Mouse (Mus musculus): ENCODE measurements around the gene Dnmt3l. TPM values are rescaled to one million over a fixed set of nuclear protein-coding genes. Genes with fewer than 3 reads are reported as not detected.
"Not testable (repeated sequence)": the region's sequence is repeated elsewhere in the genome, so short reads cannot be mapped to it uniquely, and the experiment has no call there.

Gene Dnmt3l
- polyA plus RNA-seq, 1 experiment, result 1.1 TPM

GRCm38 (mm10) chr10:78007203-78007602, 34.5 kb upstream of the Dnmt3l start:
- no peaks in the 10 kb centered on the region for H3K36me3 ChIP-seq (ENCODE audit: control insufficient read depth, insufficient read depth, low read length)
- H3K4me3 ChIP-seq (ENCODE audit: low read depth, low read length), result no peak overlapping the region
- TF ChIP-seq POLR2A (IDR thresholded peaks at IDR 0.05; ENCODE audit: low read depth, low read length) (no peak), CTCF (IDR thresholded peaks at IDR 0.05; ENCODE audit: extremely low read depth, insufficient read length, insufficient replicate concordance, low read depth, low read length) (no peak)
- H3K27ac ChIP-seq (ENCODE audit: insufficient read depth, low read depth, low read length), result no peak overlapping the region
- no peaks in the 10 kb centered on the region for H3K27me3 ChIP-seq (ENCODE audit: control insufficient read depth, insufficient read depth, low read length)
- H3K4me1 ChIP-seq (ENCODE audit: control insufficient read depth, insufficient read depth, insufficient read length, low read length), result peaks cover 20% of the 10 kb centered on the region
- 44% methylated on average over 7 of the region's 7 CpGs for WGBS

DNA sequence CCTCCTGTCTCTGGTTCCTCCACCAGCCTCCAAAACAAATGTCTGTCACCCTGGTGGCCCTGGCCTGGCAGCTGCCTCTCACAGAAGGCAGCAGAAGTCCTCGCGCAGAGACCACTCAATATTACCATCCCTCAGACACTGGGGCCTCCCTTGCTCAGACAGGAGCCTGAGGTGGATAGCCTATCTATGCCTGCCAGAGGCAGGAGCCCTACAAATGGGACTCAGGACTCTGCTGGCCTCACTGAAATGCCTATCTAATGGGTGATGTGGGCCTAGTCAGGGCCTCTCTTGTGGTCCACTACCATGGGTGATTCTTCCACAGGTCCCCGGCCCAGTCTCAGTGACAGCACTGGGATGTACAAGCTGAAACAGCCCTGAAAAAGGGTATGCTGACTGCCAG, 33.6 kb upstream of the Dnmt3l start:
- Histone ChIP-seq H3K27ac (ENCODE audit: insufficient read depth, low read depth, low read length) (no peak overlapping the region), H3K4me1 (ENCODE audit: control insufficient read depth, insufficient read depth, insufficient read length, low read length) (peaks cover 20% of the 10 kb centered on the region), H3K27me3 (ENCODE audit: control insufficient read depth, insufficient read depth, low read length) (no peaks in the 10 kb centered on the region), H3K36me3 (ENCODE audit: control insufficient read depth, insufficient read depth, low read length) (no peaks in the 10 kb centered on the region), H3K4me3 (ENCODE audit: low read depth, low read length) (no peak overlapping the region)
- WGBS, result 83% methylated on average over 3 of the region's 3 CpGs
- TF ChIP-seq CTCF (IDR thresholded peaks at IDR 0.05; ENCODE audit: extremely low read depth, insufficient read length, insufficient replicate concordance, low read depth, low read length) (no peak), POLR2A (IDR thresholded peaks at IDR 0.05; ENCODE audit: low read depth, low read length) (no peak)

GRCm38 (mm10) chr10:78009184-78009944, 32.4 kb upstream of the Dnmt3l start:
- Histone ChIP-seq H3K27me3 (ENCODE audit: control insufficient read depth, insufficient read depth, low read length) (no peaks in the 10 kb centered on the region), H3K4me3 (ENCODE audit: low read depth, low read length) (peak overlapping the region; percentile 88), H3K4me1 (ENCODE audit: control insufficient read depth, insufficient read depth, insufficient read length, low read length) (peaks cover 18% of the 10 kb centered on the region), H3K27ac (ENCODE audit: insufficient read depth, low read depth, low read length) (peak overlapping the region; percentile 99), H3K36me3 (ENCODE audit: control insufficient read depth, insufficient read depth, low read length) (no peaks in the 10 kb centered on the region)
- peak; percentile 28; the same call in 1 of the 2 replicates for TF ChIP-seq CTCF (IDR thresholded peaks at IDR 0.05; ENCODE audit: extremely low read depth, insufficient read length, insufficient replicate concordance, low read depth, low read length)
- peak; percentile 63; the same call in 1 of the 2 replicates for TF ChIP-seq POLR2A (IDR thresholded peaks at IDR 0.05; ENCODE audit: low read depth, low read length)
- under 1% methylated on average over 59 of the region's 59 CpGs for WGBS

DNA sequence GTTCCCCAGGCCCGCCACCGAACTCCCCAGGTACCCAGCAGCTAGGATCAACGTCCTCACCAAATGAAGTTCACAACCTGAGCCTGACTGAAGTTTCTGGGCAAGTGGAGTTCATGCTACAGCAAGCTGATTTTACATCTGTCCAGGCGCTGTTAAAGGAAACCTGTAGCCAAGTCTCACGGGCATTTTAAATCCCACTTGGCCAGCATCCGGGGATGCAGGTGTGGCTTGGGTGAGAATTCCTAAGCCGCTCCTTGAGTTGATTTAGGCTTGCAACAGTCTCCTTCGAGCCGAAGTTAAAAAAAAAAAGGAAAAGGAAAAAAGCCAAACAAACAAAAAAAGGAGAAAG, 31.8 kb upstream of the Dnmt3l start, which contains the start of gene Pfkl:
Gene Pfkl (minus strand): TSS at position 139 of the 349 bp plus-strand sequence.
- Histone ChIP-seq H3K36me3 (ENCODE audit: control insufficient read depth, insufficient read depth, low read length) (no peaks in the 10 kb centered on the region), H3K27me3 (ENCODE audit: control insufficient read depth, insufficient read depth, low read length) (no peaks in the 10 kb centered on the region), H3K27ac (ENCODE audit: insufficient read depth, low read depth, low read length) (peak within 1 kb of the TSS; percentile 99), H3K4me3 (ENCODE audit: low read depth, low read length) (peak within 1 kb of the TSS; percentile 88), H3K4me1 (ENCODE audit: control insufficient read depth, insufficient read depth, insufficient read length, low read length) (peaks cover 14% of the 10 kb centered on the region)
- TF ChIP-seq POLR2A (IDR thresholded peaks at IDR 0.05; ENCODE audit: low read depth, low read length) (no peak), CTCF (IDR thresholded peaks at IDR 0.05; ENCODE audit: extremely low read depth, insufficient read length, insufficient replicate concordance, low read depth, low read length) (no peak)
- 0% methylated on average over 9 of the region's 9 CpGs for WGBS

- WGBS, result 7% methylated on average over 10 of the region's 10 CpGs
- H3K27ac ChIP-seq (ENCODE audit: insufficient read depth, low read depth, low read length), result no peak overlapping the region
Observed at GRCm38 (mm10) chr10:78010335-78010734, 31.4 kb upstream of the Dnmt3l start.

GRCm38 (mm10) chr10:78011116-78011515, 30.6 kb upstream of the Dnmt3l start:
- WGBS, result 89% methylated on average over 5 of the region's 5 CpGs
- not testable (repeated sequence) for H3K4me3 ChIP-seq (ENCODE audit: low read depth, low read length); H3K4me1 ChIP-seq (ENCODE audit: control insufficient read depth, insufficient read depth, insufficient read length, low read length); H3K36me3 ChIP-seq (ENCODE audit: control insufficient read depth, insufficient read depth, low read length); H3K27me3 ChIP-seq (ENCODE audit: control insufficient read depth, insufficient read depth, low read length); H3K27ac ChIP-seq (ENCODE audit: insufficient read depth, low read depth, low read length)

More at GRCm38 (mm10) chr10:78010335-78010734, 31.4 kb upstream of the Dnmt3l start:
- Histone ChIP-seq H3K36me3 (ENCODE audit: control insufficient read depth, insufficient read depth, low read length) (no peaks in the 10 kb centered on the region), H3K4me3 (ENCODE audit: low read depth, low read length) (peak overlapping the region; percentile 31), H3K27me3 (ENCODE audit: control insufficient read depth, insufficient read depth, low read length) (no peaks in the 10 kb centered on the region), H3K4me1 (ENCODE audit: control insufficient read depth, insufficient read depth, insufficient read length, low read length) (peaks cover 11% of the 10 kb centered on the region)
- TF ChIP-seq CTCF (IDR thresholded peaks at IDR 0.05; ENCODE audit: extremely low read depth, insufficient read length, insufficient replicate concordance, low read depth, low read length), result no peak
- TF ChIP-seq POLR2A (IDR thresholded peaks at IDR 0.05; ENCODE audit: low read depth, low read length), result no peak

- Histone ChIP-seq H3K27ac (ENCODE audit: insufficient read depth, low read depth, low read length) (no peak overlapping the region), H3K4me3 (ENCODE audit: low read depth, low read length) (no peak overlapping the region), H3K27me3 (ENCODE audit: control insufficient read depth, insufficient read depth, low read length) (no peaks in the 10 kb centered on the region), H3K4me1 (ENCODE audit: control insufficient read depth, insufficient read depth, insufficient read length, low read length) (peaks cover 8% of the 10 kb centered on the region), H3K36me3 (ENCODE audit: control insufficient read depth, insufficient read depth, low read length) (no peaks in the 10 kb centered on the region)
- 93% methylated on average over 18 of the region's 18 CpGs for WGBS
- TF ChIP-seq POLR2A (IDR thresholded peaks at IDR 0.05; ENCODE audit: low read depth, low read length), result no peak
- TF ChIP-seq CTCF (IDR thresholded peaks at IDR 0.05; ENCODE audit: extremely low read depth, insufficient read length, insufficient replicate concordance, low read depth, low read length), result no peak
Observed at GRCm38 (mm10) chr10:78012661-78013495, 28.9 kb upstream of the Dnmt3l start.

Data from small intestine, adult 2 months (tissue).